Mouse (Mus musculus) CH12.LX (cell line): ENCODE measurements around the gene Hdac6.
"Not testable (repeated sequence)": the region's sequence is repeated elsewhere in the genome, so short reads cannot be mapped to it uniquely, and the experiment has no call there.

Experiments used
- CTCF ChIP-seq, 2 experiments: IDR thresholded peaks in 1 of 2; conservative IDR thresholded peaks in 1 of 2; 2 replicates each; pipeline ENCODE4 v1.5.1; 2011 to 2012; ENCODE audit warnings: low read depth in 2 of 2, low read length in 2 of 2, improper control_type of control experiment in 1 of 2, inconsistent platforms in 1 of 2, mild to moderate bottlenecking in 1 of 2, moderate library complexity in 1 of 2
- E2F4 ChIP-seq: IDR thresholded peaks from 2 replicates; pipeline ENCODE4 v1.6.1; 2011; ENCODE audit warnings: low read depth, low read length, improper control_type of control experiment; ENCODE audit not compliant: insufficient replicate concordance
- JUND ChIP-seq: conservative IDR thresholded peaks from 2 replicates; pipeline ENCODE4 v1.6.1; 2011; ENCODE audit warnings: low read depth, low read length, improper control_type of control experiment
- KAT2A ChIP-seq: IDR thresholded peaks from 2 replicates; pipeline ENCODE4 v1.6.1; 2012; ENCODE audit warnings: low read length, improper control_type of control experiment, inconsistent platforms; ENCODE audit not compliant: insufficient replicate concordance
- MAX ChIP-seq: IDR thresholded peaks from 2 replicates; pipeline ENCODE4 v1.6.1; 2011; ENCODE audit warnings: low read length, improper control_type of control experiment
- POLR2AphosphoS2 ChIP-seq: IDR thresholded peaks from 2 replicates; pipeline ENCODE4 v1.6.1; 2011; ENCODE audit warnings: low read depth, low read length, improper control_type of control experiment

DNA sequence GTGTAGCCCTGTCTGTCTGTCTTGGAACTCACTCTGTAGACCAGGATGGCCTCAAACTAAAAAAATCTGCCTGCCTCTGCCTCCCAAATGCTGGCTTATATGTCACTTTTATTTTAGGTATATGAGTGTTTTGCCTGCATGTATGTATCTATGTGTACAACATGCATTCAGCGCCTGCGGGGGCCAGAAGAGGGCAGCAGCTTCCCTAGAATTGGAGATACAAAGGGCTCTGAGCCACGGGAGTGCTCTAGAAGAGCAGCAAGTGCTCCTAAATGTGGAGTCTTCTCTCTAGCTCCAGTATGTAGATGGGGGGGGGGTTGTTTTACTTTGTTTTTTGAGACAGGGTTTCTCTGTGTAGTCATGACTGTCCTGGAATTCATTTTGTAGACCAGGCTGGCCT lies 32.0 kb downstream of the Hdac6 start:
- TF ChIP-seq CTCF (conservative IDR thresholded peaks at IDR 0.05 in 1 of 2, IDR thresholded peaks at IDR 0.05 in 1 of 2; ENCODE audit: low read depth in 2 of 2, low read length in 2 of 2), result peak in 1 of 2 experiments; percentile 38; a peak in 2 of 4 replicates
- TF ChIP-seq KAT2A, MAX, JUND, E2F4, POLR2AphosphoS2: not testable (repeated sequence)
